Mouse (Mus musculus) lung, adult 18-20 months (tissue): ENCODE measurements around the gene Cd83.

Experiments
- DNase-seq, 2 experiments: peaks; one replicate each; pipeline ENCODE4 v3.0.0; 2022; ENCODE audit warnings: mixed read lengths in 2 of 2

The Cd83 gene

DNA sequence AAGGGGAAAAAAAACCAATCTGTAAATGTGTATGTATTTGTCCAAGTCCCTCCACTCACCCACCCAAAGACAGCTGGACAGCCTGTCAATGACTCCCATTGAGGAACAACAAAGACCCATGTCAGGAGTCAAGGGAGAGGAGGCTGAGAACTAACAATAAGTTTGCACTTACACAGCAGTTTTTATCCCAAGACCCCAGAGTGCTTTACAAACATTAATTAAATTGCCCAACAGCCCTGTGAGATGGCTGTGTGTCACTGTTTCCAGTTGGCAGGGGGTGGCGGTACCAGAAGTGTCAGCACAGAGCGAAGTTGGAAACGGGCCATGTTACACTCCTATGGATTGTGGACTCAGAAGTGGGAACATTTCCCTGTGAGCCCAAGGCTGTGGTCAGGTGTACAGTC, 22.7 kb downstream of the Cd83 start:
- peak; percentile 58 to 77 for DNase-seq

- DNase-seq: no peak
These were observed 26.0 kb downstream of the Cd83 start for GRCm38 (mm10) chr13:43810621-43811020.

GRCm38 (mm10) chr13:43811835-43812234, 27.3 kb downstream of the Cd83 start:
- DNase-seq: no peak

- DNase-seq: no peak
These were observed 28.9 kb downstream of the Cd83 start for GRCm38 (mm10) chr13:43813431-43813830.

DNA sequence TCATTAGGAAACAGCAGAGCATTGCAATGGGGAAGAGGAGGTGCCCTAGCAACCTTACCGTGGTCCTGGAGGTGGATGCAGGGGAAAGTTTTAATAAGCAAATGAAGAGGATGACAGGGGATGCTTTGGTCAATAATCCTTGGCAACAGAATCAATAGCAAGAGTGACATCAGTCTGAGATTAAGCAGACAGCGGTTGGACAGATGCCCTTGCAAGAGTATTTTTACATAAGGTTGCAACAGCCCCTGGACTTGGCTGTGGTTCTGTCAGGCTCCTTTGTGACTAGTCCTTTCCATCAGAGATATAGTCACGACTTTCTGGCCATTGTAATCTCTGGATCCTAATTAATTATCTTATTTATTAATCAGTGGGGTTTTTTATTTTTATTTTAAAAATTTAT, 32.9 kb downstream of the Cd83 start:
- no peak for DNase-seq

GRCm38 (mm10) chr13:43818307-43819019, 33.9 kb downstream of the Cd83 start:
- DNase-seq: no peak

- DNase-seq: no peak
These were observed 34.4 kb downstream of the Cd83 start for GRCm38 (mm10) chr13:43819020-43819310.

DNA sequence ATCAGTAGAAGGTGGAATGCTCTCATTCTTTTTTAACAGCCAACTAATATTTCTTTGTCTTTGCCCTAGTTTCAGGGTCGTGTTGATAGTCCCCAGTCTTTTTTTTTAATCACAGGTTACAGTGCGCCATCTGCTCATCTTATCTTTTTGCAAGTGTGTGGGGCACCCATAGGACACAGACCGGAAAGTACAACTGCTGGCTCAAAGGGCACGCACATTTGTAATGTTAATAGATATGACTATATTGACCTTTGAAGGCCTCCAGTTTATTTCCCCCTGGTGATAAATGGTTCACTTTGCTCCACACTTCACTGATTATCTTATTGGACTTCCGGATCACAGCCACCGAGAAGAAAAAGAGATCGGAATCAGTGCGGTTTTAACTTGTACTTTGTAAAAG, 35.5 kb downstream of the Cd83 start:
- DNase-seq: no peak

DNA sequence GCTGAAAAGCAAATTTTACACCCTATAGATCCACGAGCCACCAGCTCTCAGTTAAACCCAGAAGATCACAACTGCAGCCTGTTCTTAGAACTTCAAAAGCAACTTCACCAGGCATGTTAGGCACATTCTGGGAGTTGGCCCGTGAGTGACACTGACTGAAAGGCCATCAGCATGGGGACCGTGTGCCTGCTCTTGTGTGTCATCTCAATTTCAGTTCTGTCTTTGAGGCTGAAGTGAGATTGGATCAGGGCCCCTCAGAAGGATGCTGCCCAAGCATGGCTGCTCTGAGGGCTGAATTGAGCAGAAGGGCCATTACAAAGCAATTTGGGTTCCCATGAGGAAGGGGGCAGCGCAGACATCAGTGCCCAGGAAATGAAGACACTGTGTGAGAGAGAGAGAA, 37.7 kb downstream of the Cd83 start:
- no peak for DNase-seq

GRCm38 (mm10) chr13:43828648-43829047, 44.1 kb downstream of the Cd83 start:
- no peak for DNase-seq

- no peak for DNase-seq
These were observed 46.5 kb downstream of the Cd83 start for GRCm38 (mm10) chr13:43830892-43831673.

DNA sequence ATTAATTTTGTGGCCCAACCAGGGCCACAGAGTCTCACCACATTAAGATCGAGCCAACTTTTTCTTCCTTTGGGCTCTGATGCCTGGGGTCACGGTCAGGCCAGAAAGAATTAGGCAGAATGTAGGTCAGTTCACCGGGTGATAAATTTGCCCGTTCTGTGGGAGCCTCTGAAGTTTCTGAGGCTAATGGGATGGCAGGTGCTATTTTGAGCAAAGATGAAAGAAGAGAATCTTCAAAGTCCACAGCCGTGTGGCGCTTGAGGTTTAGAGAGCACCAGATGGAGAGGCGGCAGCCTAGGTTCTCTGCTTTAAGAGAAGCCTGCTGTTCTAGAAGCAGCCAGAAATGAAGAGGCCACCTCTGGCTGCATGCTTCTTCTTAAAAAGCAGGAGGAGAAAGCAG, 48.2 kb downstream of the Cd83 start:
- DNase-seq: no peak

- DNase-seq: no peak
These were observed 51.8 kb downstream of the Cd83 start for GRCm38 (mm10) chr13:43836376-43836775.

DNA sequence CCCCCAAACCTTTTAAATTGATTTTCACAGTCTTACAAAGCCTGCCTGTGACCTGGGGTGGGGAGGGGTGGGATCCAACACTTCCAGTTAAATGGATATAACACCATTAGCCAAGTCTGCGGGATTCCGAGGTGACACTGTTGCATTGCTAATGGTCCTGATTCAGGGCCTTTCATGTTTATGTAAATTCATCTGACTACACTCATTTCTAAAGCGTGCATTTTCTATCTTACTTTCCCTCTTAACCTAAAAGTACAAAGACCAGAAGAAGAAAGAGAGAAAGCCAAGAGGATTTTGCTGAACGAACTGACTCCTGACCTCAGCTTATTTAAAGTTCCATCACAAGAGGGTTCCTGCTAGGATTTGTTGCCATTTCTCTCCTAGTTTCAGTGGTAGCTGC, 53.2 kb downstream of the Cd83 start:
- no peak for DNase-seq

- DNase-seq: no peak
These were observed 60.6 kb downstream of the Cd83 start for GRCm38 (mm10) chr13:43845151-43845550.

DNA sequence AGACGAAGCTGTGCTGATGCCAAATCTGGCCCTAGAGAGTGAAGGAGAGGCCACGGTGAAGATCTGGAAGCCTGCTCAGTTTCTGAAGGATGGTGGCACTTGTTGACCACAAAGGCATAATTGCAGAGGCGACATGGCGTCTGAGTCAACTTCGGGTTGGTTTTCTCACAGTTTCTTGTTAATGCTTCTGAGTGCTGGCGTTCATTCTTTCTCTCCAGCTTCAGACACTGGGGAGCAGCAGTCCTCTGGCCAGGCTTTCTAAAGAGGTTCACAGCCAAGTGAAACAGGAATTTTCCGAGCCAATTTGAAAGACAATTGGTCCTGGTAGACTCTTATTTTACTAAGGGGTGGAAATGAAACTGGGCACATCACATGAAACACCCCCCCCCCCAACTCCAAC, 62.6 kb downstream of the Cd83 start:
- DNase-seq: no peak

DNA sequence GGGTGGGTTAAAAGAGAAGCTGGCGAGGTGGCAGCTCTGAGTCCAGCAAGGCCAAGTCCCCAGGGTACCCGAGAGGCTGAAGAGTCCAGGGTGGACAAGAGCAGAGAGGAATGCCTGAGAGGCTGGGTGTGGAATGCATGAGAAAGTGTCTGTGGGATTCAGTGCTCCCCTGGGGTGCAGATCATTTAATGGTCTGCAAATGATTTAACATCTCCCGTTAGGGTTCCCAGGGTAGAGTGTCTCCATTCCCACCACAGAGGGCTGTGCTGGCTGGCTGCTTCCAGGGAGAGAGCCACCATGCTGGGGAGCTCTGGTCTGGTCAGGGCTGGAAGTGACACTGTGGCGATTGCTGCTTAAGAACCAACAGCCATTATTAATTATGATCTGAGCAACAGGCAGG, 65.2 kb downstream of the Cd83 start:
- DNase-seq: no peak

DNA sequence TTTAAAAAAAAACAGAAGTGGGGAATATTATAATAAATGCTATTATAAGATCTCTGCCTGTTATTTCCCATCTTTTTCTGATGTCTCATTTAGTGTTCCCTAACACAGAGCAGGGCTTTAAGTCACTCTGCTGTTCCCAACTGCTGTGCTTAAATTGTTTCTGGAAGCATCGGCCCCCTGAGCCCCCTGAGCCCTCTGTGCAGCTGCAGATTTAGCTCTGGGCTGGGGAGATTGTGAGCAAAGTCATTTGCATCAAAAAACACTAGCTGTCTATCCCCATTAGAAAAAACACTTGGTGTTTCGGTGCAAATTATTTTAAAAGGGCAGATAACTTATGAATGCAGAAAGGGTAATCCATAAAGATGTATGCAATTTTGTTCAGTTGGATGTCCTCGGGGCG, 66.5 kb downstream of the Cd83 start:
- no peak for DNase-seq
